12 mouse cellular contexts compared by ENCODE assay signal in the genomic region with DNA sequence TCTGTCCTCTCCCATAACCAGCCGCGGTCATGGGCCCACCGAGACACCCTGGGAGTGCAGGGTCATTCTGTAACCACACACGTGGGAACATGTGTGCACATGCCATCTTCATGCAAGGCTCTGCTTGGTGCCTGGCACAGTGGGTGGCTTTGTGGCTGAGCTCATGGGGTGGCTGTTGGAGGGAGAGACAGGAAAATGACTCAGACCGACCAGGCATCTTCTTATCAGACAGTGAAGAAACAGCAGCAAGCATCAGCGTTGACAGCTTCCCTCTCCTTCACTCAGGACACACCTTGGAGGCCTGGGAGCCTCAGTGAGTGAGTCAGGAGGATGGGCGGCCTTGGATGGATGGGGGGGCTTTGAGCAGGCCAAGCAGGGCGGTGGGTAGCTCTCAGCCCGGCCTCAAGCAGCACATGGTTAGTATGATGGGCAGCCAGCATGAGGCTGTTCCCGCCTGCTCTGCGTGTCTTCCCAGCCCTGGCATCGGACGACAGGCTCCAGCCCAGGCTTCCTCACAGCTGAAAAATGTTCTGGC. TPM values are rescaled to one million over a fixed set of nuclear protein-coding genes. Genes with fewer than 3 reads are reported as not detected.
A peak's percentile ranks its signal among the peaks of the same experiment; 100 is the strongest.
DNase-seq lines count a peak whose midpoint lies in the region; ATAC-seq and TF ChIP-seq lines count a peak whose summit lies in the region.
"Had no signal": no experiment of that assay in that cellular context is flagged by ENCODE, and none has a peak within 500 bp of the region (broad histone marks: within the 10 kb centered on the region; RNA-seq: fewer than 3 reads in every experiment).

No protein-coding gene starts in this region.

- H3K27me3 ChIP-seq in intestine, postnatal 0 days (replicated peaks; ENCODE audit: control insufficient read depth, insufficient read depth, low read length) = no peaks in the 10 kb centered on the region

- H3K9ac ChIP-seq in intestine, postnatal 0 days (ENCODE audit: low read depth, low read length) = no peak overlapping the region

- TF ChIP-seq CTCF in lung, adult 2 months (IDR thresholded peaks at IDR 0.05; ENCODE audit: insufficient read depth, low read length) = no peak
- TF ChIP-seq CTCF in intestine, postnatal 0 days (IDR thresholded peaks at IDR 0.05; ENCODE audit: low read depth) = no peak

- no peaks in the 10 kb centered on the region for H3K4me1 ChIP-seq in lung, adult 2 months (ENCODE audit: control insufficient read depth, insufficient read depth, low read length)
- H3K4me1 ChIP-seq in intestine, postnatal 0 days (replicated peaks; ENCODE audit: control insufficient read depth, insufficient read depth, low read length) = no peaks in the 10 kb centered on the region

- no peaks in the 10 kb centered on the region for H3K9me3 ChIP-seq in intestine, postnatal 0 days (ENCODE audit: control insufficient read depth)

- TF ChIP-seq POLR2A in lung, adult 2 months (IDR thresholded peaks at IDR 0.05; ENCODE audit: borderline replicate concordance, extremely low read depth, low read depth, low read length) = no peak

- DNase-seq in adrenal gland, adult (ENCODE audit: inconsistent age in 2 of 2, low spot score in 1 of 2) = peak; percentile 32 to 33
- no peak for DNase-seq in adrenal gland, postnatal 25 days
- peak; percentile 2 for DNase-seq in lung, adult 2 months
- DNase-seq in lung, postnatal 25 days (ENCODE audit: low spot score) = no peak
- peak; percentile 2 for DNase-seq in ovary, postnatal 36 days (ENCODE audit: low spot score)
- no peak for DNase-seq in Muller cell, postnatal 12 days (ENCODE audit: inconsistent ontology term)
- DNase-seq: right cerebral cortex, postnatal 4 days had no signal

- H3K27ac ChIP-seq in intestine, postnatal 0 days (ENCODE audit: low read depth, low read length) = no peak overlapping the region
- H3K27ac ChIP-seq: heart, adult 2 months; hindbrain, postnatal 0 days; macrophage had no signal

- WGBS in lung, adult 2 months = 65% methylated on average over 13 of the region's 13 CpGs
- WGBS in intestine, postnatal 0 days = 78% methylated on average over 13 of the region's 13 CpGs

- no peaks in the 10 kb centered on the region for H3K36me3 ChIP-seq in intestine, postnatal 0 days (ENCODE audit: control insufficient read depth, insufficient read depth)

- 0 out of 2 replicates have a peak, but pooled peaks have one; percentile 8 for ATAC-seq in common myeloid progenitor, adult 5-6 weeks (replicated peaks; ENCODE audit: low read depth, poor library complexity, severe bottlenecking)
- no peak for ATAC-seq in intestine, postnatal 0 days
- ATAC-seq: hindbrain, postnatal 0 days had no signal

- H3K4me2 ChIP-seq in intestine, postnatal 0 days (replicated peaks; ENCODE audit: low read depth) = no peak overlapping the region

- no peak overlapping the region for H3K4me3 ChIP-seq in lung, adult 2 months (replicated peaks; ENCODE audit: extremely low read depth, low read depth, low read length)
- no peak overlapping the region for H3K4me3 ChIP-seq in intestine, postnatal 0 days (ENCODE audit: low read depth, low read length)
- H3K4me3 ChIP-seq: heart, adult 2 months had no signal

RNA-seq across cellular contexts. Expression of gene Ptgis, which starts 32.9 kb away (rescaled TPM):
- 17.7 and 24.9 TPM in 2 replicates for total RNA-seq in adrenal gland, postnatal 25 days (2021)
- polyA plus RNA-seq in lung, adult 2 months (2012; rRNA removed) = 105 and 162 TPM in 2 replicates
- total RNA-seq in common myeloid progenitor, adult 5-6 weeks (2017) = not detected in 2 replicates
- 8.9 and 9.5 TPM in 2 replicates for polyA plus RNA-seq in intestine, postnatal 0 days (2015; fragmentation: Nextera tagmentation; extraction: Ambion mirVana)
- polyA plus RNA-seq: macrophage had no signal

Comparison
In these comparisons a context has a peak if more than half of its experiments do, and no peak if none do; other contexts are left out.
1. DNase-seq: peak in adrenal gland, adult (2 of 2), lung, adult 2 months (single experiment) and ovary, postnatal 36 days (single experiment); none in adrenal gland, postnatal 25 days (single experiment), lung, postnatal 25 days (single experiment) and Muller cell, postnatal 12 days (single experiment).
2. RNA of gene Ptgis, which starts 32.9 kb away (total RNA-seq): 17.7 to 24.9 TPM in adrenal gland, postnatal 25 days; not detected in common myeloid progenitor, adult 5-6 weeks; every median in the first group is over 10 times any median in the second.